Mouse (Mus musculus): Measurements from ENCODE around the gene Gm14496. TPM values are rescaled to one million over a fixed set of nuclear protein-coding genes. Genes with fewer than 3 reads are reported as not detected.
A peak's percentile ranks its signal among the peaks of the same experiment; 100 is the strongest.
"Not testable (repeated sequence)": the region's sequence is repeated elsewhere in the genome, so short reads cannot be mapped to it uniquely, and the experiment has no call there.

The Gm14496 gene
- polyA plus RNA-seq (2015; fragmentation: Nextera tagmentation; extraction: Ambion mirVana), result not detected in 2 replicates

GRCm38 (mm10) chr2:181990829-181991228 is at the start of gene Gm14496:
Gene Gm14496, plus strand, starts transcription at chr2:181991129.
- DNase-seq (ENCODE audit: low spot score), result no peak
- Histone ChIP-seq H3K9ac (ENCODE audit: low read depth, low read length) (no peak within 1 kb of the TSS), H3K4me3 (replicated peaks; ENCODE audit: low read depth, low read length) (no peak within 1 kb of the TSS)

GRCm38 (mm10) chr2:181952747-181953680 is 37.9 kb upstream of the Gm14496 start:
- H3K4me1 ChIP-seq (replicated peaks; ENCODE audit: insufficient read depth, low read length); H3K27ac ChIP-seq; H3K27me3 ChIP-seq (ENCODE audit: insufficient read depth, low read length); ATAC-seq (replicated peaks; ENCODE audit: low FRiP score, low read depth); H3K4me3 ChIP-seq (replicated peaks; ENCODE audit: low read depth, low read length); H3K36me3 ChIP-seq (ENCODE audit: insufficient read depth, low read length); H3K9me3 ChIP-seq (replicated peaks; ENCODE audit: low read length); H3K9ac ChIP-seq (ENCODE audit: low read depth, low read length): not testable (repeated sequence)
- H3K4me2 ChIP-seq (ENCODE audit: low read length), result peak overlapping the region; percentile 34
- WGBS, result 21% methylated on average over 21 of the region's 21 CpGs
- peak; percentile 10 for DNase-seq (ENCODE audit: low spot score)

More at GRCm38 (mm10) chr2:181990829-181991228, at the start of gene Gm14496:
- Histone ChIP-seq H3K4me2 (ENCODE audit: low read length) (no peak within 1 kb of the TSS), H3K27me3 (ENCODE audit: insufficient read depth, low read length) (no peaks in the 10 kb centered on the region), H3K36me3 (ENCODE audit: insufficient read depth, low read length) (no peaks in the 10 kb centered on the region), H3K9me3 (replicated peaks; ENCODE audit: low read length) (no peaks in the 10 kb centered on the region), H3K27ac (no peak within 1 kb of the TSS), H3K4me1 (replicated peaks; ENCODE audit: insufficient read depth, low read length) (no peaks in the 10 kb centered on the region)
- WGBS, result 64% methylated on average over 3 of the region's 3 CpGs
- ATAC-seq (replicated peaks; ENCODE audit: low FRiP score, low read depth), result no peak
- TF ChIP-seq CTCF (IDR thresholded peaks at IDR 0.05; ENCODE audit: low read depth), result no peak

DNA sequence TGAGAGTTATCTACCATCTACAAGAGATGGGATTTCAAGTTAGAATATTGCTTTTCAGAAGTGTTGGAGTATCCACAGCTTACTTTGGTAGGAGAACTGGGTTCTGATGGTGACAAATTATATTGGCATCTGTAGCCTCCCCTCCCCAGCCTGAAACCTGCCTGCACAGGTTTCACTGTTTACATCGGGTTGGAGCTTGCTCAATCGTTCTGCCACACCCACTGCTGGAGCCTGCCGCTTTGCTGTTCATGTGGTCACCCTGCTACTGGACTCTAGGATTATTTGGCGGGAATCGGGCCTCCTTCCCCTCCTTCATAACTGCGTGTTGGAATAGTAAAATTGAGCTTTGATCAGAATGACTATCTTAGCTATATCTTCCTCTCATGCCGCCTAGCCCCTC is 22.5 kb upstream of the Gm14496 start:
- H3K9me3 ChIP-seq (replicated peaks; ENCODE audit: low read length), result no peaks in the 10 kb centered on the region
- no peak for TF ChIP-seq CTCF (IDR thresholded peaks at IDR 0.05; ENCODE audit: low read depth)
- no peaks in the 10 kb centered on the region for H3K36me3 ChIP-seq (ENCODE audit: insufficient read depth, low read length)
- no peak overlapping the region for H3K9ac ChIP-seq (ENCODE audit: low read depth, low read length)
- ATAC-seq (replicated peaks; ENCODE audit: low FRiP score, low read depth), result no peak
- H3K4me2 ChIP-seq (ENCODE audit: low read length), result no peak overlapping the region
- 78% methylated on average over 7 of the region's 7 CpGs for WGBS
- no peak overlapping the region for H3K4me3 ChIP-seq (replicated peaks; ENCODE audit: low read depth, low read length)
- H3K27me3 ChIP-seq (ENCODE audit: insufficient read depth, low read length), result no peaks in the 10 kb centered on the region
- H3K4me1 ChIP-seq (replicated peaks; ENCODE audit: insufficient read depth, low read length), result no peaks in the 10 kb centered on the region
- no peak for DNase-seq (ENCODE audit: low spot score)
- no peak overlapping the region for H3K27ac ChIP-seq

GRCm38 (mm10) chr2:181969187-181969586 is 21.7 kb upstream of the Gm14496 start:
- Histone ChIP-seq H3K4me1 (replicated peaks; ENCODE audit: insufficient read depth, low read length) (no peaks in the 10 kb centered on the region), H3K36me3 (ENCODE audit: insufficient read depth, low read length) (no peaks in the 10 kb centered on the region), H3K4me3 (replicated peaks; ENCODE audit: low read depth, low read length) (no peak overlapping the region), H3K9me3 (replicated peaks; ENCODE audit: low read length) (no peaks in the 10 kb centered on the region), H3K9ac (ENCODE audit: low read depth, low read length) (no peak overlapping the region), H3K27me3 (ENCODE audit: insufficient read depth, low read length) (no peaks in the 10 kb centered on the region), H3K4me2 (ENCODE audit: low read length) (no peak overlapping the region), H3K27ac (no peak overlapping the region)
- TF ChIP-seq CTCF (IDR thresholded peaks at IDR 0.05; ENCODE audit: low read depth), result no peak
- DNase-seq (ENCODE audit: low spot score) (no peak), ATAC-seq (replicated peaks; ENCODE audit: low FRiP score, low read depth) (no peak)
- WGBS, result 86% methylated on average over 2 of the region's 2 CpGs

DNA sequence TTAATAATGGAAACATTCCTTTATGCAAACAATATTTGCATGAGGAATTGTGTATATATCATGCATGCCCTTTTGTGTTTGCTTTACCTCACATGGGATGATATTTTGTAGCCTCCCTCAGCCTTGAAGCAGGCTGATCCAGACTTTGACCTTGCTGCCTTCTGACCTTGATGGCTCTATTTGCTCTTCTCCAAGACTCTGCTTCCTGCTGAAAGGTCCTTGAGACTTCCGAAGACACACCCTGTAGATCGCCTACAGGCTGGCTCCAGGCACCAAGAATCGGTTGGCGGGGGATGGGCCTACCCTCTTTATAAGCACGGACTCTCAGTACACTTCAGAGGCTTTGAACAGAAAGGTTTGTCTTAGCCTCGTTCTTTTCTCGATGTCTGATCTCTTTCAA is 9.0 kb upstream of the Gm14496 start:
- not testable (repeated sequence) for H3K36me3 ChIP-seq (ENCODE audit: insufficient read depth, low read length); H3K4me3 ChIP-seq (replicated peaks; ENCODE audit: low read depth, low read length); H3K4me1 ChIP-seq (replicated peaks; ENCODE audit: insufficient read depth, low read length); DNase-seq (ENCODE audit: low spot score); H3K27ac ChIP-seq; H3K27me3 ChIP-seq (ENCODE audit: insufficient read depth, low read length); H3K4me2 ChIP-seq (ENCODE audit: low read length); ATAC-seq (replicated peaks; ENCODE audit: low FRiP score, low read depth); H3K9me3 ChIP-seq (replicated peaks; ENCODE audit: low read length); H3K9ac ChIP-seq (ENCODE audit: low read depth, low read length)
- 73% methylated on average over 7 of the region's 7 CpGs for WGBS

Other genes starting within 250 kb of the Gm14496 start
- not detected in 2 replicates for gene Myt1, start 227.8 kb upstream of the Gm14496 start, polyA plus RNA-seq (2015; fragmentation: Nextera tagmentation; extraction: Ambion mirVana)
- gene Pcmtd2, start 153.3 kb upstream of the Gm14496 start, polyA plus RNA-seq (2015; fragmentation: Nextera tagmentation; extraction: Ambion mirVana), result 39.5 and 41.7 TPM in 2 replicates
- 55.4 and 58.2 TPM in 2 replicates for gene Polr3k, start 126.8 kb upstream of the Gm14496 start, polyA plus RNA-seq (2015; fragmentation: Nextera tagmentation; extraction: Ambion mirVana)